Mouse (Mus musculus): ENCODE results near the gene Erc2.

Gene Erc2

GRCm38 (mm10) chr14:28409796-28410347, 787.6 kb downstream of the Erc2 start:
- DNase-seq, result no peak

GRCm38 (mm10) chr14:28410789-28411225, 788.6 kb downstream of the Erc2 start:
- DNase-seq, result no peak

- no peak for DNase-seq
Observed at GRCm38 (mm10) chr14:28412252-28412995, 790.2 kb downstream of the Erc2 start.

- DNase-seq, result no peak
Observed at GRCm38 (mm10) chr14:28413516-28413915, 791.3 kb downstream of the Erc2 start.

- no peak for DNase-seq
Observed at GRCm38 (mm10) chr14:28417019-28417418, 794.8 kb downstream of the Erc2 start.

- DNase-seq, result no peak
Observed at GRCm38 (mm10) chr14:28418497-28418896, 796.3 kb downstream of the Erc2 start.

- no peak for DNase-seq
Observed at GRCm38 (mm10) chr14:28419188-28419587, 797.0 kb downstream of the Erc2 start.

GRCm38 (mm10) chr14:28420596-28420995, 798.4 kb downstream of the Erc2 start:
- DNase-seq, result no peak

- no peak for DNase-seq
Observed at GRCm38 (mm10) chr14:28426610-28427009, 804.4 kb downstream of the Erc2 start.

GRCm38 (mm10) chr14:28431703-28432309, 809.6 kb downstream of the Erc2 start:
- DNase-seq, result no peak

- DNase-seq, result no peak
Observed at GRCm38 (mm10) chr14:28434996-28435395, 812.8 kb downstream of the Erc2 start.

- no peak for DNase-seq
Observed at GRCm38 (mm10) chr14:28439171-28439570, 816.9 kb downstream of the Erc2 start.

- DNase-seq, result no peak
Observed at GRCm38 (mm10) chr14:28441240-28441967, 819.2 kb downstream of the Erc2 start.

- no peak for DNase-seq
Observed at GRCm38 (mm10) chr14:28443254-28443944, 821.2 kb downstream of the Erc2 start.

GRCm38 (mm10) chr14:28445737-28446136, 823.5 kb downstream of the Erc2 start:
- DNase-seq, result no peak

- no peak for DNase-seq
Observed at GRCm38 (mm10) chr14:28451771-28452170, 829.5 kb downstream of the Erc2 start.

GRCm38 (mm10) chr14:28456372-28457076, 834.3 kb downstream of the Erc2 start:
- no peak for DNase-seq

GRCm38 (mm10) chr14:28457428-28457827, 835.2 kb downstream of the Erc2 start:
- DNase-seq, result no peak

- no peak for DNase-seq
Observed at GRCm38 (mm10) chr14:28467956-28468355, 845.7 kb downstream of the Erc2 start.

GRCm38 (mm10) chr14:28469696-28470095, 847.5 kb downstream of the Erc2 start:
- DNase-seq, result no peak

GRCm38 (mm10) chr14:28470212-28470611, 848.0 kb downstream of the Erc2 start:
- no peak for DNase-seq

GRCm38 (mm10) chr14:28475012-28475411, 852.8 kb downstream of the Erc2 start:
- no peak for DNase-seq
